Mouse (Mus musculus) small intestine, adult 2 months (tissue): ENCODE data around the gene S100a6. TPM values are rescaled to one million over a fixed set of nuclear protein-coding genes. Genes with fewer than 3 reads are reported as not detected.

Experiments
- H3K27ac ChIP-seq: fragments of 200-500 bp; 2 replicates; pipeline ENCODE4 v1.5.1; 2012; ENCODE audit warnings: low read depth, low read length, control low read depth, inconsistent platforms; ENCODE audit not compliant: insufficient read depth
- H3K27me3 ChIP-seq: fragments of 200-500 bp; 2 replicates; pipeline ENCODE4 v1.6.1; 2012; ENCODE audit warnings: mild to moderate bottlenecking, moderate library complexity, low read length, inconsistent platforms; ENCODE audit not compliant: control insufficient read depth, insufficient read depth
- H3K36me3 ChIP-seq: fragments of 200-500 bp; 2 replicates; pipeline ENCODE4 v1.6.1; 2012; ENCODE audit warnings: mild to moderate bottlenecking, low read length, control low read depth, inconsistent platforms; ENCODE audit not compliant: control insufficient read depth, insufficient read depth
- H3K4me1 ChIP-seq: fragments of 200-500 bp; 2 replicates; pipeline ENCODE4 v1.6.1; 2012; ENCODE audit warnings: low read length, inconsistent platforms, mixed read lengths; ENCODE audit not compliant: control insufficient read depth, insufficient read depth, insufficient read length
- H3K4me3 ChIP-seq: fragments of 200-500 bp; 2 replicates; pipeline ENCODE4 v1.5.1; 2012; ENCODE audit warnings: low read depth, mild to moderate bottlenecking, control low read depth, inconsistent platforms, low read length, moderate library complexity
- CTCF ChIP-seq: fragments of 200-500 bp; IDR thresholded peaks from 2 replicates; pipeline ENCODE4 v1.5.1; 2012; ENCODE audit warnings: low read depth, mild to moderate bottlenecking, control low read depth, inconsistent platforms, low read length, moderate library complexity, mixed read lengths; ENCODE audit not compliant: insufficient replicate concordance, insufficient read length; ENCODE audit errors: extremely low read depth
- POLR2A ChIP-seq: fragments of 200-500 bp; IDR thresholded peaks from 2 replicates; pipeline ENCODE4 v1.6.1; 2012; ENCODE audit warnings: low read depth, mild to moderate bottlenecking, control low read depth, inconsistent platforms, low read length, moderate library complexity
- WGBS: fragments of 180-500 bp; shearing (Covaris S2); methylation state at CpG from one replicate; pipeline ENCODE4 v1.1.7; 2018; 5-methylcytosine and 5-hydroxymethylcytosine counted together
- polyA plus RNA-seq: library from polyadenylated mRNA; depleted of rRNA; stranded (reverse); fragments of >200 nt; gene quantifications from 2 replicates; pipeline ENCODE4 v1.2.3, GENCODE M21; 2012

S100a6 gene
- polyA plus RNA-seq, 1 experiment: 234 TPM

DNA sequence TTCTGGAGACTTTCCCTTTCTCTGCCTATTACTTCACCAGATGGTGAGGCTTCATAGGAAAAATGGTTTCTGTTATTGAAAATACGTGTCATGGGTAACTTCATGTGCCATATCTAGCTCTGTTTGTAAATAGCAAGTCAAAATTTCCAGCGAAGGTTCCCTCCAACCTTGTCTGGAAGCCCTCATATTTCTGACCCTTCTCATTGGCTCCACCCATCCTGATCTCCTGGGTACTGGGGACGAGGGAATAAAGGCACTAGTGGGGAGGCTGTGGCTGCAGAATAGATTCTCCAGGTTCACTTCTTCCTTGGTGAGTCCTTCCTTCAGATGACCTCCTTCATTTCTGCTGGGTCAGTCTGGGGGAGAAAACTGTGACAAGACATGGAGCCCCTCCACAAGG, 4.5 kb upstream of the S100a6 start, which contains the start of gene S100a5:
Gene S100a5, plus strand, starts transcription at position 301 of the 400 bp plus-strand sequence.
- 77% methylated on average over 3 of the region's 3 CpGs for WGBS
- no peak for TF ChIP-seq CTCF
- no peak for TF ChIP-seq POLR2A
- Histone ChIP-seq H3K4me3 (no peak within 1 kb of the TSS), H3K27me3 (no peaks in the 10 kb centered on the region), H3K36me3 (no peaks in the 10 kb centered on the region), H3K4me1 (peaks cover 11% of the 10 kb centered on the region), H3K27ac (no peak within 1 kb of the TSS)

GRCm38 (mm10) chr3:90609102-90609501, 3.6 kb upstream of the S100a6 start:
- Histone ChIP-seq H3K27me3 (no peaks in the 10 kb centered on the region), H3K4me1 (peaks cover 18% of the 10 kb centered on the region), H3K4me3 (no peak overlapping the region), H3K27ac (no peak overlapping the region), H3K36me3 (no peaks in the 10 kb centered on the region)
- TF ChIP-seq POLR2A: no peak
- no peak for TF ChIP-seq CTCF

DNA sequence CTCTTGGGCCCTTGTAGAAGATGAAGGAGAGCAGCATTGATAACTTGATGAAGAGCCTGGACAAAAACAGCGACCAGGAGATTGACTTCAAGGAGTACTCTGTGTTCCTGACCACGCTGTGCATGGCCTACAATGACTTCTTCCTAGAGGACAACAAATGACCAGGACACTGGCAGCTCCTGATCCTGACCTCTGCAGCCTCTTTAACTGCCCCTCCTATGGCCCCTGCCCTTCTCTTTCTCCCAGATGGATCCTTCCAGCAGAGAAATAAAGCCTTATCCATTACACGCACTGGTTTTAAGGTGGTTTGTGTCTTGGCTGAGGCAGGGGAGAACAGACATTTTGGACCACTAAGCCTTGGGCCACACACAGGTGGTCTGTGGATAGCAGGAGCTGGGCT, 1.2 kb upstream of the S100a6 start:
- peaks cover 25% of the 10 kb centered on the region for H3K4me1 ChIP-seq
- no peak overlapping the region for H3K4me3 ChIP-seq
- no peaks in the 10 kb centered on the region for H3K27me3 ChIP-seq
- no peak for TF ChIP-seq CTCF
- no peak for TF ChIP-seq POLR2A
- no peaks in the 10 kb centered on the region for H3K36me3 ChIP-seq
- H3K27ac ChIP-seq: no peak overlapping the region
- WGBS: 92% methylated on average over 3 of the region's 3 CpGs

DNA sequence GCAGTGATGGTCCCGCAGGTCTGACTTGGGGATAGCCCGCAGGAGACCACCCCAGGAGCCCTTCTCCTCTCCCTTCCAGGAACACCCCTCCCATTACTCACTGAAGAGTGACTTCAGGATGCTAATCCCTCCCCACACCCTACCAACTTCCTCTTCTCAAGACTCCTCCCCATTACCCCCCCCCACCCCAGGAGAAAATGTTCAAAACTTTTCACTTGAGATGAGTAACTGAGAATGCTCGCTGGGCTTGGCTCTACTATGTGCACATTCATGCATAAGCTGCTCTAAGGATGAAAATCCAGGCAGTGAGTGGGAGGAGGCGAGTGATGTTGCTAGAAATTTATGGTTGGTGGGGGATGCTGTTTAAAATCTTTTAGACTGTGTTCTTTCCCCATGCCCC, 621 bp upstream of the S100a6 start:
- Histone ChIP-seq H3K27me3 (no peaks in the 10 kb centered on the region), H3K4me1 (peaks cover 25% of the 10 kb centered on the region), H3K27ac (no peak overlapping the region), H3K36me3 (no peaks in the 10 kb centered on the region), H3K4me3 (no peak overlapping the region)
- TF ChIP-seq POLR2A (no peak), CTCF (no peak)
- 72% methylated on average over 4 of the region's 4 CpGs for WGBS

- H3K27me3 ChIP-seq: no peaks in the 10 kb centered on the region
- peaks cover 25% of the 10 kb centered on the region for H3K4me1 ChIP-seq
- TF ChIP-seq CTCF: no peak
- TF ChIP-seq POLR2A: no peak
- H3K4me3 ChIP-seq: peak overlapping the region; percentile 61
- H3K36me3 ChIP-seq: no peaks in the 10 kb centered on the region
- 72% methylated on average over 7 of the region's 7 CpGs for WGBS
- peak overlapping the region; percentile 40 for H3K27ac ChIP-seq
Observed at GRCm38 (mm10) chr3:90613461-90614147, 922 bp downstream of the S100a6 start.

GRCm38 (mm10) chr3:90614148-90614530, 1.5 kb downstream of the S100a6 start:
- WGBS: 80% methylated on average over 6 of the region's 6 CpGs
- no peaks in the 10 kb centered on the region for H3K27me3 ChIP-seq
- TF ChIP-seq CTCF: no peak
- no peak for TF ChIP-seq POLR2A
- peak overlapping the region; percentile 61 for H3K4me3 ChIP-seq
- no peaks in the 10 kb centered on the region for H3K36me3 ChIP-seq
- H3K4me1 ChIP-seq: peaks cover 23% of the 10 kb centered on the region
- H3K27ac ChIP-seq: peak overlapping the region; percentile 40

GRCm38 (mm10) chr3:90614611-90615251, 2.0 kb downstream of the S100a6 start:
- H3K36me3 ChIP-seq: no peaks in the 10 kb centered on the region
- no peaks in the 10 kb centered on the region for H3K27me3 ChIP-seq
- peaks cover 21% of the 10 kb centered on the region for H3K4me1 ChIP-seq
- H3K4me3 ChIP-seq: peak overlapping the region; percentile 61
- TF ChIP-seq POLR2A: no peak
- no peak for TF ChIP-seq CTCF
- WGBS: 34% methylated on average over 11 of the region's 11 CpGs
- H3K27ac ChIP-seq: peak overlapping the region; percentile 40
